Mouse (Mus musculus) heart, embryonic 11.5 days (tissue): ENCODE data around the gene Olfr159. TPM values are rescaled to one million over a fixed set of nuclear protein-coding genes. Genes with fewer than 3 reads are reported as not detected.
"Not testable (repeated sequence)": the region's sequence is repeated elsewhere in the genome, so short reads cannot be mapped to it uniquely, and the experiment has no call there.

ENCODE experiments used
- ATAC-seq: fragments of 200-750 bp; cut with Nextera tagmentation; replicated peaks from 2 replicates; pipeline ENCODE4 v1.8.0; 2017; ENCODE audit warnings: moderate library complexity; ENCODE audit not compliant: insufficient number of reproducible peaks, low FRiP score, low TSS enrichment
- H3K27ac ChIP-seq: fragments of 300-500 bp; sonication (generic); 2 replicates; pipeline ENCODE4 v1.5.1; 2014; ENCODE audit warnings: mild to moderate bottlenecking, low read depth, low read length
- H3K27me3 ChIP-seq: fragments of 300-500 bp; sonication (generic); 2 replicates; pipeline ENCODE4 v1.6.1; 2014; ENCODE audit warnings: mild to moderate bottlenecking, low read length, mixed read lengths; ENCODE audit not compliant: control insufficient read depth, insufficient read depth
- H3K36me3 ChIP-seq: fragments of 300-500 bp; sonication (generic); 2 replicates; pipeline ENCODE4 v1.6.1; 2014; ENCODE audit warnings: mild to moderate bottlenecking, low read length, moderate library complexity, mixed read lengths; ENCODE audit not compliant: control insufficient read depth, insufficient read depth
- H3K4me1 ChIP-seq: fragments of 300-500 bp; sonication (generic); 2 replicates; pipeline ENCODE4 v1.6.1; 2014; ENCODE audit warnings: low read length; ENCODE audit not compliant: control insufficient read depth, insufficient read depth
- H3K4me2 ChIP-seq: fragments of 300-500 bp; sonication (generic); 2 replicates; pipeline ENCODE4 v1.6.1; 2014; ENCODE audit warnings: mild to moderate bottlenecking, moderate library complexity
- H3K4me3 ChIP-seq: fragments of 300-500 bp; sonication (generic); 2 replicates; pipeline ENCODE4 v1.5.1; 2014; ENCODE audit warnings: low read depth, low read length
- H3K9ac ChIP-seq: fragments of 300-500 bp; sonication (generic); 2 replicates; pipeline ENCODE4 v1.6.1; 2014; ENCODE audit warnings: mild to moderate bottlenecking, low read depth, low read length, moderate library complexity
- H3K9me3 ChIP-seq: fragments of 300-500 bp; sonication (generic); replicated peaks from 2 replicates; pipeline ENCODE4 v1.6.1; 2016; ENCODE audit warnings: low read length; ENCODE audit not compliant: control insufficient read depth
- WGBS: fragments of 180-500 bp; shearing (Covaris S2); extraction: QIAGEN DNeasy Blood & Tissue Kit; methylation state at CpG from one replicate; pipeline ENCODE4 v1.1.7; 2014; ENCODE audit not compliant: insufficient replicate concordance; 5-methylcytosine and 5-hydroxymethylcytosine counted together
- polyA plus RNA-seq: library from polyadenylated mRNA; unstranded; fragments of >200 nt; fragmentation: Nextera tagmentation; extraction: Ambion mirVana; gene quantifications from 2 replicates; pipeline ENCODE4 v1.2.1, GENCODE M21; 2014

Olfr159 gene
- polyA plus RNA-seq, result not detected in 2 replicates

DNA sequence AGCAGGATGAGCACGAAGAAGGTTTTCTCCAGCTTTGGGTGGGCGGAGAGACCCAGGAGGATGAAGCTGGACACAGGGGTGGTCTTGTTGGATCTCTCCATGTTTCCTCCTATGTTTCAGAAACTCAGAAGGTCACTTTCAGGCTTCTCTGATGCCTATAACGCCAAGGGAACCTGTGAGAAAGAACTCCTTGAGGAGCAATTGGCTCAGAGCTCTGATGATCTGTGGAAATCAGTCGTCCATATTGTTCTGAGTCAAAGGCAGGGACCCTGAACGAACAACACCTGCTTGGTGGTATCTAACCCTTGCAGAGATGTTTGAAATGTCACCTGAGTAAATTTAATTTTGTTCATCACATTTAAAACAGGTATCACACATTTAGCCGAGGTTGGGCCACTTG, at the start of gene Olfr159:
Gene Olfr159, minus strand, starts transcription at position 101 of the 400 bp plus-strand sequence.
- no peak within 1 kb of the TSS for H3K27ac ChIP-seq
- 68% methylated on average over 6 of the region's 6 CpGs for WGBS

GRCm38 (mm10) chr4:43798936-43799335, 28.1 kb upstream of the Olfr159 start:
- ATAC-seq, result no peak

More for the DNA sequence above, at the start of gene Olfr159:
- H3K9ac ChIP-seq, result no peak within 1 kb of the TSS
- ATAC-seq, result no peak
- no peaks in the 10 kb centered on the region for H3K9me3 ChIP-seq
- no peak within 1 kb of the TSS for H3K4me2 ChIP-seq
- H3K4me1 ChIP-seq, result no peaks in the 10 kb centered on the region; the same call in 1 of the 2 replicates
- no peaks in the 10 kb centered on the region for H3K36me3 ChIP-seq
- no peaks in the 10 kb centered on the region for H3K27me3 ChIP-seq
- no peak within 1 kb of the TSS for H3K4me3 ChIP-seq

DNA sequence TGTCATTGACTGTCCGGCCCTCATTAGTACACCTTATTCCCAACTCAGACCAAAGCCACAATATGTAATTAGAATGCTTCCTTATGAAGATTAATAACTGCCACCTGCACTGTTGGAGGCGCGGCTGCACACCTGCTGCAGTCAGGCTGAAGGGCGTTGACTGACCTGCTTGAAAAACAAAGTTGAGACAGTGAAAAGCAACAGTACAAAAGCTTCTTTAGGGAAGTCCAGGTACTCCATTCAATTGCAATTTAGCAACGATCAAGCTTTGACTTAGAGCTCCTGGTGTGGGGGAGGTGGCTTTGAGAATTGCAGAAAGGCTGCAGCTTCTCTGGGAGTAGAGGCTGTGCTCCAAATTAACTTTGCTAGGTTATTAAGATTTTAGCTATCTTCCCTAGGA, 25.0 kb upstream of the Olfr159 start:
- H3K27me3 ChIP-seq, H3K27ac ChIP-seq, H3K36me3 ChIP-seq, H3K4me2 ChIP-seq, H3K9ac ChIP-seq, H3K4me3 ChIP-seq, H3K4me1 ChIP-seq, H3K9me3 ChIP-seq, ATAC-seq: not testable (repeated sequence)
- 79% methylated on average over 5 of the region's 5 CpGs for WGBS

More at GRCm38 (mm10) chr4:43798936-43799335, 28.1 kb upstream of the Olfr159 start:
- Histone ChIP-seq H3K9me3 (no peaks in the 10 kb centered on the region), H3K36me3 (no peaks in the 10 kb centered on the region), H3K4me3 (no peak overlapping the region), H3K27ac (no peak overlapping the region), H3K4me2 (no peak overlapping the region), H3K4me1 (no peaks in the 10 kb centered on the region), H3K27me3 (no peaks in the 10 kb centered on the region), H3K9ac (no peak overlapping the region)
- WGBS, result 73% methylated on average over 7 of the region's 7 CpGs

GRCm38 (mm10) chr4:43795296-43795695, 24.5 kb upstream of the Olfr159 start:
- Histone ChIP-seq H3K4me1 (no peaks in the 10 kb centered on the region), H3K27ac (no peak overlapping the region), H3K4me3 (no peak overlapping the region), H3K27me3 (no peaks in the 10 kb centered on the region), H3K4me2 (no peak overlapping the region), H3K9me3 (no peaks in the 10 kb centered on the region), H3K9ac (no peak overlapping the region), H3K36me3 (no peaks in the 10 kb centered on the region)
- WGBS, result 60% methylated on average over 6 of the region's 6 CpGs
- ATAC-seq, result no peak

DNA sequence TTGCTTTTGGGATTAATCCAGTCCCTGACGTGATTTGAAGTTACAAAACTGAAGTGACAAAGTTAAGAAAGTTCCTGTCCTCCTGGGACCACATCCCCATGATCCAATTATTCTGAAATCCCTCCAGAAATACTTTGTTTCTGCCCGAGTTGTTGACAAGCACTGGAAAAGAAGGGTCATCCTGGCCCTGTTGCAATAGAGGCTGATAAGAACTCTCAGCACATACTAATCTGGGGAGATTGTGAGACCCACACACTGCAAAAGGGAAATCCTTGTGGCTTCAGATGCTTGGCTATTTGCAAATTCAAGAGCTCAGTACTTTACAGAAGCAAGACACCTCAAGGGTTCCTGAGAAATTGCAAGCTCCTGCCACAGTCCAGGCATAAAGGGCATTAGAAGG, 1.5 kb upstream of the Olfr159 start:
- Histone ChIP-seq H3K4me1 (no peaks in the 10 kb centered on the region; the same call in 1 of the 2 replicates), H3K36me3 (no peaks in the 10 kb centered on the region), H3K9me3 (no peaks in the 10 kb centered on the region), H3K4me3 (no peak overlapping the region), H3K27me3 (no peaks in the 10 kb centered on the region), H3K27ac (no peak overlapping the region), H3K9ac (no peak overlapping the region), H3K4me2 (no peak overlapping the region)
- no peak for ATAC-seq
- WGBS, result 18% methylated on average over 2 of the region's 2 CpGs

- Histone ChIP-seq H3K27ac (no peak overlapping the region), H3K36me3 (no peaks in the 10 kb centered on the region), H3K9me3 (no peaks in the 10 kb centered on the region), H3K4me3 (no peak overlapping the region), H3K4me2 (no peak overlapping the region), H3K4me1 (no peaks in the 10 kb centered on the region; the same call in 1 of the 2 replicates), H3K27me3 (no peaks in the 10 kb centered on the region), H3K9ac (no peak overlapping the region)
- WGBS, result 53% methylated on average over 6 of the region's 6 CpGs
- ATAC-seq, result no peak
These were observed 817 bp upstream of the Olfr159 start for GRCm38 (mm10) chr4:43771626-43772025.

DNA sequence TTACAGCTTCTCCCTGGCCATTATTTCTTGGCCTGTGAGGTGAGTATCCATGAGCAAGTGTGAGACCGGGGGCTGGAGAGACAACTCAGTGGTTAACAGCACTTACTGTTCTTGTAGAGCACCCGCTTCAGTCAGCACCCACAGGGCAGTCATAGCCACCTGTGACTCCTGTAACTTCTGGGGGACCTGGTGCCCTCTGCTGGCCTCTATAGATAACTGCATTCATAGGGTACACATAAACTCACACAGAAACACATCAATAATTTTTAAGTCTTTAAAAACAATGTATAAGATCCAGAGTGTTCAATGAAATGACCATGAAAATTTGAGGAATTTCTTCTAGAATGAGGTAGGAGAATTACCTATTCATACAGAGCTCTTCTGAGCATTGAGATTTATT, 1.4 kb downstream of the Olfr159 start:
- no peak overlapping the region for H3K9ac ChIP-seq
- no peak overlapping the region for H3K27ac ChIP-seq
- WGBS, result 86% methylated on average over 2 of the region's 2 CpGs
- H3K4me3 ChIP-seq, result no peak overlapping the region
- no peak overlapping the region for H3K4me2 ChIP-seq
- H3K27me3 ChIP-seq, result no peaks in the 10 kb centered on the region
- no peaks in the 10 kb centered on the region for H3K36me3 ChIP-seq
- H3K4me1 ChIP-seq, result no peaks in the 10 kb centered on the region; the same call in 1 of the 2 replicates
- no peak for ATAC-seq
- H3K9me3 ChIP-seq, result no peaks in the 10 kb centered on the region

- Histone ChIP-seq H3K36me3 (no peaks in the 10 kb centered on the region), H3K27ac (no peak overlapping the region), H3K4me1 (no peaks in the 10 kb centered on the region; the same call in 1 of the 2 replicates), H3K4me3 (no peak overlapping the region), H3K4me2 (no peak overlapping the region), H3K9me3 (no peaks in the 10 kb centered on the region), H3K9ac (no peak overlapping the region), H3K27me3 (no peaks in the 10 kb centered on the region)
- 69% methylated on average over 5 of the region's 5 CpGs for WGBS
- ATAC-seq, result no peak
These were observed 2.5 kb downstream of the Olfr159 start for GRCm38 (mm10) chr4:43768341-43768740.

- H3K27me3 ChIP-seq, result no peaks in the 10 kb centered on the region
- no peak overlapping the region for H3K4me3 ChIP-seq
- no peaks in the 10 kb centered on the region for H3K36me3 ChIP-seq
- no peak overlapping the region for H3K9ac ChIP-seq
- no peak overlapping the region for H3K27ac ChIP-seq
- ATAC-seq, result no peak
- H3K9me3 ChIP-seq, result no peaks in the 10 kb centered on the region
- peak overlapping the region; percentile 29 for H3K4me2 ChIP-seq
- no peaks in the 10 kb centered on the region for H3K4me1 ChIP-seq
- 20% methylated on average over 7 of the region's 7 CpGs for WGBS
These were observed 7.4 kb downstream of the Olfr159 start for GRCm38 (mm10) chr4:43763410-43763809.
